Mouse (Mus musculus) layer of hippocampus, postnatal 10 days (tissue): ENCODE data around the gene Xrra1. TPM values are rescaled to one million over a fixed set of nuclear protein-coding genes. Genes with fewer than 3 reads are reported as not detected.
"Not testable (repeated sequence)": the region's sequence is repeated elsewhere in the genome, so short reads cannot be mapped to it uniquely, and the experiment has no call there.

ENCODE experiments used
- DNase-seq, 2 experiments: peaks; one replicate each; pipeline ENCODE4 v3.0.0; 2021; ENCODE audit warnings: low spot score in 2 of 2
- total RNA-seq, 2 experiments: library from RNA; stranded (reverse); gene quantifications; 2 replicates each; pipeline ENCODE4 v1.2.3; 2021

Xrra1 gene
- total RNA-seq, 2 experiments from 2014 or later: 1.2 TPM

DNA sequence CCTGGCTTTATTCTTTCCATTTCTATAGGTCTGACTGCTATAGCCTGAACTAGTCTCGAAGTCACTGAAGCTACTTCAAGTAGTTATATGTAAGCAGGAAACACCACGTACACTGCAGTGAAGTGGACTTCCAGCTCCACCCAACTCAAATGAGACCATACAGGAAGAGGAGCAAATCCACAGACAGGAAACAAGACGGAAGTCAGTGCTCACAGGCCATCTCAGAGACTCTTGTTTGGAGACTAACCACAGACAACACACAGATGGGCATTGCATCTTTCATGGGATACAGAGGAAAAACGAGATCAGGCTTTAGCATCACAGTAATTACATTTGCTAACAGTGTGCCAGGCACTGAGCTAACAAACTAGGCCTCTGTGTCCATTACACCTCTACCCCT lies 87.4 kb downstream of the Xrra1 start:
- no peak for DNase-seq

DNA sequence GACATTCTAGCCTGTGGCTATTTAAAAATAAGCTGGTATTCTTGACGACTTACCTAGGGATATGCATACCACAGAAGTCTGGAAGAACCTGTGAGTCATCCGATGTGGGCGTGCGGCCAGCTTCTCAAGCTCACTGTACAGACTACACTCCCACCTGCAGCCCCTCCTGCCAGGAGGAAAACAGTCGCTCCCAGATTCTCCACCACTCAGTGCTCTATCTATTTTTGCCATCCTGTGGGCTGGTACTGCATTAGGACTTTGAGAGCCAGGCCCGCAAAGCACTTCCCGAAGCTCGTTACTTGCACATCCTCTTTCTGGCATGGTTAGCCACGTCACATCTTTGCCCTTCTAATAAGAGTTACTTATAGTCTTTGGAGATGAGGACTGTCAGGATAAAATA lies 88.4 kb downstream of the Xrra1 start:
- peak in 1 of 2 experiments; percentile 43 for DNase-seq

DNA sequence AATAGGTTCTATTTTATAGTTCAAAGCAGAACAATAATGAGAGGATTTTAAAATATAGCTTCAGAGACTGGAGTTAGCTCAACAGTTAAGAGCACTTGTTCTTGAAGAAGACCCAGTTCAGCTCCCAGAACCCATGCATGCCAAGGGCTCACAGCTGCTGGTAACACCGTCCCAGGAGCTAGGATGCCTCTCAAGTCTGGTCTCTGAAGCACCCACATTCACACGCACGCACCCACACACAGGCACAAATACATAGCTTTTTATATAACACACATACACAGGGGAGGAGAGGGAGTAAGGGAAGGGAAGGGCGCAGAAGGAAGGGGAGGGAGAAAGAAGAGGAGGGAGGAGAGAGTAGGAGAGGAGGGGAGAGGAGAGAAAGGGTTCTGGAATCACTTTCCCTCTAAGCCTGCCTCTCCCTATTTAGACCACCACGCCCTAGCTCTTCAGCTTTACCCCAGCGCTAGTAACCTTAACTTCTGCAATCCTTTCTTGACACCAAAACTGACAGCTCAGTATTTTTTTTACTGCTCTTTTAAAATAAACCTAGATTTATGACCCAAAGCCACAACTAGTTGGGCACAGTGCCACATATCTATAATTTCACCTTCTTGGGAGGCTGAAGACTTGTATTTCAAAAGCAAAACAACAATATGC lies 94.7 kb downstream of the Xrra1 start:
- DNase-seq: no peak

DNA sequence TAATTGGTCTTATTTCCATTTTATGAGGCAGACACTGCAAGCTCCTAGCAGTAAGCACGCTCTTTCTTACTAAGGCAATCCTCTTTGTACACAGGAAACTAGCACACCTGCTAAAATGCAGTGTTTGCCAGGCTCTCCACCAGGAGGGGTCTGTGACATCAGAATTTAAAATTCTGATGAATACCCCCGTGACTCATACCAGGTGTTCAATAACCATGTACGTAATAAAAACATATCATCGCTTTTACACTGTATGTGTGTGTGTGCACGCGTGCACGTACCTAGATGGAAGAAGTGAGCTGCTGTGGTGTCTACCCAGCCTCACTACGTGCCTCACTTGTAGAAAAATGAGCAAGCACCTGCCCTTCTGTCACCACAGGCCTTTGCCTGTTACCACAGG lies 95.3 kb downstream of the Xrra1 start:
- DNase-seq: no peak

DNA sequence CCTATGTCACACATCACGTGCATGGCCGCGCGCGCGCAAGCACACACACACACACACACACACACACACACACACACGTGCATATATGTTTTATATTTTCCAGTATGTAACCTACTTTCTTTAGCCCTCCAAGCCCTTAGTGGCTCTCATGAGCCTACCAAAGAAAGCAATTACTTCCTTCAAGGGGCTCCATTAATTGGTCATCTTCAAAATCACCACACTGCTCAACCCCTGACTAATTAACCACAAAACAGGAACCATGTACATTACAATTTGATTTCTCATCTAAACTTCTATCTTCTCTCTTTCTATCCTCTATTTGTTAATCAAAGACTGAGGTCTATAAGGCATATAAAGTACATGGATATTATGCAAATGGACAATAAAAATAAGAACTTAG lies 97.2 kb downstream of the Xrra1 start:
- DNase-seq: no peak

DNA sequence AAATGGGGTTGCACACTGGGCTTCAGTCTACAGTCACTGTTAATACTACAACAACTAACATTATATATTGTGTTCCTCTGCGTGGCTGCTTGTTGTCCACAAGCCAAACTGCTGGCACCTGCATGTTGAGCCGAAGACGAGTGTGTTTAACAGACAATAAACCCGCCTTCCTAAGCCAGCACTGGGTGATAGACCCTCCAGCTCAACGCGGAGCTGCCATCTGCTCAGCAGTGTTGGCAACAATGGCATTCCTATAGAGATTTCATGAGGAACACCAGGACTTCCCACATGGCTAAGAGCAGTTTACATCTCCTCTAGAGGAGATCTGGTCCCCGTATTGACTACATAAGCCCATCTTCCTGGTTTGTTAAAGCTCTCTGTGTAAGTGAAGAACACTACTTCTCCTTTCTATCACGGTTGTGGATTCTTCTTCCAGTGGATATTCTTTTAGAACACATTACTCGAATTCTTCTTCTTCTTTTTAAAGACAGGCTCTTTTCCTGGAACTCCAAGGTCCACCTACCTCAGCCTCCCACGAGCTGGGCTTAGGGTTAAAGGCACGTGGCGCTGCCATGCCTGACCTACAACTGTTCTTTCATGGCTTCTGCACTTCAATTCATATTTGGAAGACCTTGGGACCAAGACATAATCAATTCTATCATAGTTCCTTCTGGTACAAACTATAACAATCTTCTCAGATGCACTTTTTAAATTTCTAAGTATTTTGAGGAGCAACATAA lies 98.5 kb downstream of the Xrra1 start:
- no peak for DNase-seq

DNA sequence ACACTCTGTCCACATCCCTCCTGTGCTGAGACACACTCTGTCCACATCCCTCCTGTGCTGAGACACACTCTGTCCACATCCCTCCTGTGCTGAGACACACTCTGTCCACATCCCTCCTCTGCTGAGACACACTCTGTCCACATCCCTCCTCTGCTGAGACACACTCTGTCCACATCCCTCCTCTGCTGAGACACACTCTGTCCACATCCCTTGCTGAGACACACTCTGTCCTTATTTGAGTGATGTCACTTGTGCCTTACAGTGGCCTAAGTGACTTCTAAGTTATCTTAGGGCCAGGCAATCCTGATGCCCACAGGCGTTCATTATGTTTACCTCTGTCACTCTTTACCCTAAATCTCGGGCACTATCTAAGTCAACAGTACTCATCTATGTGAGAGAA lies 101.7 kb downstream of the Xrra1 start:
- DNase-seq: not testable (repeated sequence)

DNA sequence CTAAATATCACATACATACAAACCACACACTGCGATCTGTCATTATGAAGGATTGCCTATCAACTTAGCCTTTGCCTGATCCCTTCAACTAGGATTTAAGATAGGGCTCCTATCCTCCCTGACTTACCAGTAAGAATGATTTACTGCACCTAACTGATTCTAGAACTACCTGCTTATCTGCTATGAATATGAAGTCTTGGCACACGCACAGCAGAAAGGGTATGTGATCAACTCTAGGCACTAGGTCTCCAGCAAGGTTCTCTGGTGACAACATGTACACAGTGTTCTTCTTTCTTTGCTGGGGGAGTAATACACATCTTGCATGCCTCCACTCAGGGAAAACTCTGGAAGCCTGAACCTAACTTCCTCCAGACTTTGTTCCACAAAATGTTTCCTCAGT lies 102.6 kb downstream of the Xrra1 start:
- no peak for DNase-seq

DNA sequence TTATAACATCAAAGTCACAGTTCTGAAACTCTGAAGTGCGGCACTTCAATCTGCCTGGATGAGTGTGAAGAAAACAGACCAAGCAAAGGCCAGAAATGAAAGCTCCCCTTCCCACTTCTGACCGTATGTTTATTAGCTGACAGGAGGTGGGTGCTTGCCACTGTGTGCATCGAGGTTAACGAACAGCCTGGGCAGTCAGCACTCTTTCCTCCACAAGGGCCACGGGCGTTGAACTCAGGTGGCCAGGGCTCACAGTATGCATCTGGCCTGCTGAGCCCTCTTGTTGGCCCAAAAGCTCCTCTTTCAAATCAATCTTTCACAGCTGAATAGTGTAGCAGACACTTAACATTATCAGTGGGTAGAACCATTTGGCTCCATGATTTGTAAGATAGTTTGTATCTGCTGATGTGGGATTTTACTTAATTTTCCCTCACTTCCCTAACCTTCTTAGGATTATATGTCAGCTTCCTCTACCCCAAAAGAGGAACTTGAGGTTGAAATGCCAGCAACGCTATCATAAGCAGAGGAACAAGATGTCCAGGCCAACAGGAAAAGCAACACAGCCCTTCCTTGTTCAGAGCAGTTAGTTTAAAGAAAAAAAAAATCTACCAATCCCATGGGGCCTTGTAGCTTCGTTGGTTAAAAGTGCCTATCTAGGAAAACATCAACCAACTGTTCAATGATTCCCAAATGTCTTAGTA lies 103.8 kb downstream of the Xrra1 start:
- DNase-seq: no peak

DNA sequence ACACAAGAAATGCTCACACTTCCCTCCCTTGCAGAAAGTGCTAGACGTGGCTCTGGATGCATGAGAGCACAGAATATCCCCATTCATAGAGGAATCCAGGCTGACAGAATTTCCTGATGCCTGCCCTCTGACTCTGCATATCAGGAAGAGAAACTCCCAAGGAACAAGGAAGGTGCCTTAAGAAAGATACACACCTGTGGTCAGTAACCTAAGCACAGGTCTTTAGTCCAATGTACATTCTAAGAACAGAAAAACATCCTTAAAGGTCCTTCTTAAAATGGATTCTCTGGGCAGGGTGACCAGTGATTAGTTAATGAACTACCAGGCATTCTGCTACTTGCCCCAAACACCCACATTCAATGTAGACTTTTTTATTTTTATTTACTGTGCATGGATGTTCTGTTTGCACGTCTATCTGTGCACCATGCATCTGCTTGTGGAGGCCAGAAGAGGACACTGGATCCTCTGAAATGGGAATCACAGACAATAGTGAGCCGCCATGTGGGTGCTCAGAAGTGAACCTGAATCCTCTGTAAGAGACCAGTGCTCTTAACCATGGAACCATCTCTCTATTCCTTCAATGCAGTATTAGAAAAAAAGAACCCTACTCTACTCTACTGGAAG lies 104.4 kb downstream of the Xrra1 start:
- DNase-seq: no peak

DNA sequence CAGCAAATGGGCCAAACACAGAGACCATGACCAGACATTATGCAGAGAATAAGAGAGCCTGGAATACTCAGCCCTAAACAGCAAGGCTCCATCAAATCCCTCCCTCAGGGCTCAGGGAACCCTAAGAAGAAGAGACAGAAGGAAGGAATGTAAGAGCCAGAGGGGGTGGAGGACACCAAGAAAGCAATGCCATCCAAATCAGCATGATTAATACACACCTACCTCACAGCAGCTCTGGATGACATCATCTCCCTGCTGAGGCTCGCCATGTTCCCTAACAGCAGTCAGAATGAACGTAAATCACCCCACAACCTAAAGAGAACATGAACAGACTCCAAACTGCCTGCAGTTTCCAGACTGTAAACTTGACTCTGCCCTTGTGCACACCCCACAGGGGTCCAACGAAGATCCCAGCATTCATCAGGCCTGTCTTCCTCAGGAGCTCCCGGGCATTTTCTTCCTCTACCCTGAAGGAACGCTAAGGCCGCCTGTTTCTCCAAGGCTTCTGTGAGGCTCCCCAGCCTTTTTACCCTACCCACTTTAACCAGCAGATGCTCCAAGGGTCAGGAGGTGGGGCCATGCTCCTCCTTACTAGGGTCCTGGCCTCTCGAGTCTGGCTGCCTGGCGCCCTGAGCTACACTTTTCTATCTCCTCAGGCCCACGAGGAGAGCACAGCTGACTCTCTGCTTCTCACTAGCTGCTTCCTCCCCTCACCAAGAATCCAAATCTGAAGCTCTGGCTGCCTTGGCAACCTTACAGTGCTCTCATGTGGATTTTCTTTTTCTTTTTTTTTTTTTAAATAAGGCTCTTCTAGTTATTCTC lies 106.3 kb downstream of the Xrra1 start:
- no peak for DNase-seq

DNA sequence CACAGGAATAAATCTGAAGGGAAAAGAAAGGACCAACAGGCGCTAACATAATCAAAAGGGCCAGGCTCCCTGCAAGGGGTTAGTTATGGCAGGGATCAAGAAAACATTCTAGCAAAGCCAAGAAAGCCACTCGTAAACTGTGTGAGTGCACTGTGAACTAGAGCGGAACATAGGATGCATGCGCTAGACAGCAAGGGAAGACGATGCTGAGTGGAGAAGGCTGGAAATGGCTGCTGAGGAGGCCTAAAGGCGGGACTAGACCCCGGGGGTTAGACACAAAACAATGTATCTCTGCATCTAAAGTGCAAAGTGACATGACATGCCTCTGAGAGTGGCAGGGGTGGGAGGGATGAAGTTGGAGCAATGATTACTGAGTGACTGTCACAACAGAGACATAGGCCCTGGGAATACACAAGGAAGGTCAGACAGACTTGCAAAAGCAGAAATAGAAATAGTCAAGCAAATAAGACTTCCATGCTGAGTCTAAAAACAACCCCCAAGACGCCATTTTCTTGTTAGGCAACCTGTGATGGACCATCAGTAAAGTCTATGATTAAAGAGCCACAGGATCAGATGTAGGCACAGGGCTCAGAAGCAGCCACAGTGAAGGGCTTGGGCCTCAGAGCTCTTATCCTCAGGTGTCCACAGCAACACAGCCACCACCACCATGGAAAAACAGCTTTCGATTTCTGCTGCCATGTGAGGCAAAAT lies 107.2 kb downstream of the Xrra1 start:
- DNase-seq: no peak

Other genes with a start within 250 kb of the Xrra1 start
- gene Tpbgl, start 232.0 kb upstream of the Xrra1 start, total RNA-seq: 1 to 10 TPM; 2.9 to 3.3 TPM
- gene Slco2b1, start 147.8 kb upstream of the Xrra1 start, total RNA-seq: 10 to 100 TPM; 14.8 to 15.4 TPM
- not detected for gene Olfr520, start 128.8 kb upstream of the Xrra1 start, total RNA-seq
- not detected for gene Olfr521, start 95.6 kb upstream of the Xrra1 start, total RNA-seq
- 1 to 10 TPM; 2.4 to 3.7 TPM for gene Neu3, start 30.7 kb upstream of the Xrra1 start, total RNA-seq
- 10 to 100 TPM; 90.0 to 96.3 TPM for gene Spcs2, start 4.3 kb downstream of the Xrra1 start, total RNA-seq
- gene Rnf169, start 121.3 kb downstream of the Xrra1 start, total RNA-seq: 10 to 100 TPM; 19.6 to 25.6 TPM
- gene Chrdl2, start 147.1 kb downstream of the Xrra1 start, total RNA-seq: under 1 TPM; 0.21 to 0.22 TPM